Mouse (Mus musculus): ENCODE results near the gene Galnt2. TPM values are rescaled to one million over a fixed set of nuclear protein-coding genes. Genes with fewer than 3 reads are reported as not detected.

Gene Galnt2
- polyA plus RNA-seq, 1 experiment: 11.5 TPM

DNA sequence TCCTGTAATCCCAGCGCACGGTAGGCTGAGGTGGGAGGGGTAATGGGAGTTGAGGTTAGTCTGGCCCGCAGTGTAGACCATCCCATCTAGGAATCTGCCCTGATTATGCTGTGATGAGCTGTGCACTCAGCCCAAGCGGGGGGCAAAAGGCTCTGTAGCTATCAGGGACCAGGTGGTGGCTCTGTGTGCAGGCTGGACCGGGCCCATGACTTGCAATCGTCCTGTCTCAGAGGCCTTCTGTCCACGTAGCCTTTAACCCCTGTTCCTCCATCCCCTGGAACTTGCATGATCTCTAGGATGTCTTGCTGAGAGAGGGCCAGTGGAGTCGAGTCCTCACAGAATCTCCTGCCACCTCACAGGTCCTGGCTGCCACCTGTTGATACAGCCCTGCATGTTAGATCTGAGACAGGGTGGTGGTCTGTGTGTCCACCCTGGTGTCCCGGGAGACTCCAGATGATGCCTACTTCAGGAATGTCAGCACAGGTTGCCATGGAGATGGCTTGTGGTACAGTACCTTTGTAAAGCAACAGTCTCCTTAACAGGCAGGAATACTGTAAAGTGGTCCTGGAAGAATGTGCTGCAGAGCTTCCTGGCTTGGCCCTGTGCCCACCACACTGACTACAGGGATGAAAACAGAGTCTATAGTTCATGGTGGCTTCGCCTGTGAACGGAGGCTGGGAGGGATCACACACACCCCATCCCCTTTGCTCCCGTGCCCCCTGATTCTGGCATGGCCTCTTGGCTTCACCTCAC, 51.9 kb downstream of the Galnt2 start:
- H3K27ac ChIP-seq (ENCODE audit: control insufficient read depth, insufficient read depth, low read depth, low read length, poor library complexity): no peak overlapping the region
- 85% methylated on average over 12 of the region's 12 CpGs for WGBS
- H3K4me1 ChIP-seq (ENCODE audit: control insufficient read depth, insufficient read depth, low read length): peaks cover 5% of the 10 kb centered on the region
- no peak overlapping the region for H3K4me3 ChIP-seq (replicated peaks; ENCODE audit: control insufficient read depth, low read depth, low read length)
- TF ChIP-seq CTCF (IDR thresholded peaks at IDR 0.05; ENCODE audit: control insufficient read depth, insufficient read depth, low read length) (no peak), POLR2A (IDR thresholded peaks at IDR 0.05; ENCODE audit: borderline replicate concordance, control insufficient read depth, low read depth, low read length) (no peak)

DNA sequence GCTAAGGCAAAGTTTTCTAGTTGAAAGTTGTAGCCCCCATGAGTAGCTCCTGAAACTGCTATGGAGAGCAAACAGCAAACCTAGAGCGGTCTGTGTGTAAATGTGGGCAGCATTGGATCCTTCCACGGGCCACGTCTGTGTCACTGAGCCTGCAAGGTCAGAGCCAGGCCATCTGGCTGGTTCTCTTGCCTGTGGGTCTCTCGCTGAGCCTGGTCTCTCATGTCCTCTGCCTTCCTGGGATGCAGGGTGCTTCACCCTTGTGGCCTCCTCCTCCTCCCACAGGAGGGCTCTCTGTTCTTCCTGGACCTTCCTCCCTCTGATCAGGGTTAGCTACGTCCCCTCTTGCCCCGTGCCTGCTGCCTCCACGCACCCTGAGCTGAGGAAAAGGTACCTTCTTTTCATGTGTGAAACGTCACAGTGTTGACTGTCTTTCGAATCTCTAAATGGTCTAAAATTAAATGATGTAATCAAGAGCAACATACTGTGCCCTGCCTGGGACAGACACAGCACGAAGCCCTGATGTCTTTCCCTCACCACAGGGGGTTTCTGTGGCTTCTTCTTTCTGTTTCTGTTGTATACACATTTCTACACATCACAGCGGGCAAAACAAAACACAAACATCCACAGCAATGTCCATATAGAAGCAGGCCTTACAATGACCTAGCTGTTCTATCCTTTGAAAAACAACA, 52.6 kb downstream of the Galnt2 start:
- WGBS: 66% methylated on average over 11 of the region's 11 CpGs
- H3K4me3 ChIP-seq (replicated peaks; ENCODE audit: control insufficient read depth, low read depth, low read length): no peak overlapping the region
- TF ChIP-seq CTCF (IDR thresholded peaks at IDR 0.05; ENCODE audit: control insufficient read depth, insufficient read depth, low read length) (no peak), POLR2A (IDR thresholded peaks at IDR 0.05; ENCODE audit: borderline replicate concordance, control insufficient read depth, low read depth, low read length) (no peak)
- H3K4me1 ChIP-seq (ENCODE audit: control insufficient read depth, insufficient read depth, low read length): peaks cover 5% of the 10 kb centered on the region
- H3K27ac ChIP-seq (ENCODE audit: control insufficient read depth, insufficient read depth, low read depth, low read length, poor library complexity): no peak overlapping the region

DNA sequence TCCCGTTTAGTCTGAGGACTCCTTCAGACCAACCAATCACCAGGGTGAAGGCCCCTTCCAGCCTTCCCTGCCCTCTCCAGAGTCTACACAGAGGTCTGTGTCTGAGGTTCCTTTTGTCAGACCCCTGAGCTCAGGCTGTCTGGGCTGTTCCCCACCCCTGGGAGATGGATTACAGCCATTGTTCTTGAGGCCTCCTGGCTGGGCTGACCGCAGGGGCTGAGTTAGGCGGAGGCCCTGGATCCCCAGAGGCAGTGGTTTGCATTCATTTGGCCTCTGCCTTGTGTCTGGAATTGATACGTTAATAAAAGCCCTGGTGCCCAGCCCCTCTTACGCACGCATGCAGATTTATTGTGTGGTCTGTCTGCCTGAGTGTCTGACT, 53.1 kb downstream of the Galnt2 start:
- H3K27ac ChIP-seq (ENCODE audit: control insufficient read depth, insufficient read depth, low read depth, low read length, poor library complexity): no peak overlapping the region
- H3K4me3 ChIP-seq (replicated peaks; ENCODE audit: control insufficient read depth, low read depth, low read length): no peak overlapping the region
- TF ChIP-seq CTCF (IDR thresholded peaks at IDR 0.05; ENCODE audit: control insufficient read depth, insufficient read depth, low read length) (no peak), POLR2A (IDR thresholded peaks at IDR 0.05; ENCODE audit: borderline replicate concordance, control insufficient read depth, low read depth, low read length) (no peak)
- H3K4me1 ChIP-seq (ENCODE audit: control insufficient read depth, insufficient read depth, low read length): peaks cover 5% of the 10 kb centered on the region
- WGBS: 80% methylated on average over 6 of the region's 6 CpGs

DNA sequence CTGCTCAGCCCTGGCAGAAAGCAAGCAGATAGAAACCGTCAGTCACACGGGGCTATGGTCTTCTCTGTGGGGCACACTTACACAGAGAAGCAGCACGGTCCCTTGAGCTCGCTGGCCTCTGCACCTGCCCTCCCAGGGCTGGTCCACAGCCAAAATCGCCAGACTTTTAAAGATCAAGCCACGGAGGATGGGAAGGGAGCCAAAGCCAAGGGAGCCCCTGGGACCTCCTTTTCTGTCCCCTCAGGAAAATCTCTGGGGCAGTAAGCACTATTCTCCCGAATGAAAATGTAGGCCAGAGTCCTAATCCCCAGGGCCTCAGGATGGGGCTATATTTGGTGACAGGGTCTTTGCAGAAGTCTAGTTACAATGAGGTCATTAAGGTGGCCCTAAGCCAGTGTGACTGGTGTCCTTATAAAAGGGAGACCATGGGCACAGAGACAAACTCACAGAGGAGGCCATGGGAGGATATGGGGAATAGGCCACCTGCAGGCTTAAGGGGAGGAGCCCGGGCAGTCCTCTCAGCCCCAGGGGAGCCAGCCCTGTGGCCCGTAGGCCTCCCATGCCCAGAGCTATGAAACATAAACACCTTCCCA, 53.9 kb downstream of the Galnt2 start:
- Histone ChIP-seq H3K27ac (ENCODE audit: control insufficient read depth, insufficient read depth, low read depth, low read length, poor library complexity) (no peak overlapping the region), H3K4me1 (ENCODE audit: control insufficient read depth, insufficient read depth, low read length) (peaks cover 3% of the 10 kb centered on the region), H3K4me3 (replicated peaks; ENCODE audit: control insufficient read depth, low read depth, low read length) (no peak overlapping the region)
- WGBS: 47% methylated on average over 9 of the region's 9 CpGs
- TF ChIP-seq POLR2A (IDR thresholded peaks at IDR 0.05; ENCODE audit: borderline replicate concordance, control insufficient read depth, low read depth, low read length) (no peak), CTCF (IDR thresholded peaks at IDR 0.05; ENCODE audit: control insufficient read depth, insufficient read depth, low read length) (no peak)

DNA sequence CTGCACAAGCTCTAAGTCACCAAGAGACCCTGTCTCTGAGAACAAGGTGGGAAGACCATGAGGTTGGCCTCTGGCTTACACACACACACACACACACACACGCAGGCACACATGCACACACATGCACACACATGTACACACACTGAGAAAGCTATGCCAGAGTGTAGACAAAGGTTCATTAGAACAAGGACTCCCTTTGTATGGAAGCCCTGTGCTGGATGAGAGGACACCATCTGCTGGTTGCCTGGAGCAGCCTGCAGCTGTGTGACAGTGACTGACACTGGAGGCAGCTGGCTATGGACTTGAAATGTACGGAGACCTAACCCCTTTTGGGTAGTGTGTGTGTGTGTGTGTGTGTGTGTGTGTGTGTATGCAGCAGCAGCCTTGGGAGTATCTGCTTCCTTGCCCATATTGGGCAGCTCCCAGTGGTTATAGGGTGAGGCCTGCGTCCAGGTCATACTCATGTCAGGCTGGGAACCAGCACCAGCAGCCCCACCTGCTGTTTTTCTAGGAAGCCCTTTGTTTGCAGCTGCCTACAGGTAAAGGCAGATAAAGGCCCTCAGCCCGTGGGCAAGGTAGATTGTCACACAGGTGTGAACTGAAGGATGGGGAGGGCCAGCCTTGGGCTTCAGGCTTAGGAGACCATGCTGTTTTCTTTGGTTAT, 55.4 kb downstream of the Galnt2 start:
- Histone ChIP-seq H3K27ac (ENCODE audit: control insufficient read depth, insufficient read depth, low read depth, low read length, poor library complexity) (no peak overlapping the region), H3K4me3 (replicated peaks; ENCODE audit: control insufficient read depth, low read depth, low read length) (no peak overlapping the region), H3K4me1 (ENCODE audit: control insufficient read depth, insufficient read depth, low read length) (peaks cover 3% of the 10 kb centered on the region)
- WGBS: 59% methylated on average over 4 of the region's 4 CpGs
- TF ChIP-seq POLR2A (IDR thresholded peaks at IDR 0.05; ENCODE audit: borderline replicate concordance, control insufficient read depth, low read depth, low read length): no peak
- no peak for TF ChIP-seq CTCF (IDR thresholded peaks at IDR 0.05; ENCODE audit: control insufficient read depth, insufficient read depth, low read length)

DNA sequence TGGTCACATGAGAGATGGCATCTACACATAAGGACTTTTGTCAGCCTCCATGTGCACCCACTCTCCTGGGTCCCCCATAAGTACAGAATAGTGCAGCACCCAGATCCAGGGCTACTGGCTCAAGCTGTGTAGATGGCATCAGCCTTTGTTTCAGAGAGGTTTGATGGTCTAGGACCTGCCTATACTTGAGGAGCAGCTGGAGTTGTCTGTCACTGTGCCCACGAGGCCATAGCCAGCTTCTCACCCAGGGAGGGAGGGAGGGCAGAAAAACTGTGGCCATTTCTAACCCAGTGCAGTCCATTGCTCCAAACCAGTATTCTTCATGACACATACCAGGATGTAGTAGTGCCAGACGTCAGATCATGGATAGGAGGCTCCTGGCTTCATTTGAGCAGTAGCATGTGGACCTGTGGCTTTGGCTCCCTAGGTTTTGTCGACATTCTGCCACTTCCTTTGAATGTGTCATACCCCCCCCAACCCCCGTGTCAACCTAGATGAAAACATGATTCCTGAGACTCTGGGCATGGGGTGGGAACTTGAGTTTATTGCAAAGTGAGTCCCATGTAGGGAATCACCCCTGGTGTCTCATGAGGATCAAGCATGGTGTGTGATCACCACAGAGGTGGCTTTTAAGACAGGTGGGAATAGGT, 57.1 kb downstream of the Galnt2 start:
- TF ChIP-seq CTCF (IDR thresholded peaks at IDR 0.05; ENCODE audit: control insufficient read depth, insufficient read depth, low read length) (no peak), POLR2A (IDR thresholded peaks at IDR 0.05; ENCODE audit: borderline replicate concordance, control insufficient read depth, low read depth, low read length) (no peak)
- WGBS: 30% methylated on average over 4 of the region's 4 CpGs
- H3K27ac ChIP-seq (ENCODE audit: control insufficient read depth, insufficient read depth, low read depth, low read length, poor library complexity): no peak overlapping the region
- no peaks in the 10 kb centered on the region; the same call in 1 of the 2 replicates for H3K4me1 ChIP-seq (ENCODE audit: control insufficient read depth, insufficient read depth, low read length)
- H3K4me3 ChIP-seq (replicated peaks; ENCODE audit: control insufficient read depth, low read depth, low read length): no peak overlapping the region

DNA sequence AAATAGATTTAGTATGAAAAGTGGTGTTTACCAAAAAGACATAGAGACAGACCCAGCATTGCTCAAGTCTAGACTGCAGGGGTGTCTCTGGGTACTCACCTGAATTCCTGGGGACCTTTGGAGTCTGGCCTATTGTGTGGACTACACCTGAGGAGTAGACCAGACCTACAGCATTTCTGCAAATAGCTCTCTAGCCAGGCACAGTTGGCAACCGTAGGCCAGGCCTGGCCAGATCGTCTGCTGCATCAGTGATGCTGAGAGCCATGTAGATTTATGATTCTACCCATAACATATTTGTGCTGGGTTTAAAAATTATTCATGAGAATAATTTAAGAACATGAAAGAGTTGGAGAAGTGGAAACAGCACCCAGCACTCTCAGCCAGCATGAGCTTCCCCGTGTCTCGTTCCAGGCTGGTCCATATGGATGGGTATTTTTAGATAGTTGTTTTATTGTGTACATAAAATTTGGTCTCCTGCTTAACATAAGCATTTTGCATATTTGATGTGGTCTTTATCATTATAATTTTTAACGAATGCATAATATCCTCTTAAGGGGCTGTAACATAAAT, 58.4 kb downstream of the Galnt2 start:
- WGBS: 81% methylated on average over 5 of the region's 5 CpGs
- H3K4me1 ChIP-seq (ENCODE audit: control insufficient read depth, insufficient read depth, low read length): no peaks in the 10 kb centered on the region; the same call in 1 of the 2 replicates
- no peak for TF ChIP-seq POLR2A (IDR thresholded peaks at IDR 0.05; ENCODE audit: borderline replicate concordance, control insufficient read depth, low read depth, low read length)
- no peak for TF ChIP-seq CTCF (IDR thresholded peaks at IDR 0.05; ENCODE audit: control insufficient read depth, insufficient read depth, low read length)
- no peak overlapping the region for H3K27ac ChIP-seq (ENCODE audit: control insufficient read depth, insufficient read depth, low read depth, low read length, poor library complexity)
- H3K4me3 ChIP-seq (replicated peaks; ENCODE audit: control insufficient read depth, low read depth, low read length): no peak overlapping the region

All from bone marrow, adult 2 months (tissue).